Mouse (Mus musculus) kidney, embryonic 16.5 days (tissue): Measurements from ENCODE around the gene Ciao2a. TPM values are rescaled to one million over a fixed set of nuclear protein-coding genes. Genes with fewer than 3 reads are reported as not detected.

Source experiments
- ATAC-seq: fragments of 200-750 bp; cut with Nextera tagmentation; 2 replicates; pipeline ENCODE4 v1.8.0; 2017; ENCODE audit warnings: moderate TSS enrichment; ENCODE audit not compliant: low FRiP score, low TSS enrichment
- H3K27ac ChIP-seq: fragments of 300-500 bp; sonication (generic); 2 replicates; pipeline ENCODE4 v1.5.1; 2014; ENCODE audit warnings: low read length
- H3K27me3 ChIP-seq: fragments of 300-500 bp; sonication (generic); 2 replicates; pipeline ENCODE4 v1.6.1; 2014; ENCODE audit warnings: low read length, control low read depth, mixed read lengths; ENCODE audit not compliant: insufficient read depth
- H3K36me3 ChIP-seq: fragments of 300-500 bp; sonication (generic); 2 replicates; pipeline ENCODE4 v1.6.1; 2014; ENCODE audit warnings: low read length, control low read depth, mixed read lengths; ENCODE audit not compliant: insufficient read depth
- H3K4me1 ChIP-seq: fragments of 300-500 bp; sonication (generic); 2 replicates; pipeline ENCODE4 v1.6.1; 2014; ENCODE audit warnings: low read length, control low read depth, mixed read lengths; ENCODE audit not compliant: insufficient read depth
- H3K4me2 ChIP-seq: fragments of 300-500 bp; sonication (generic); replicated peaks from 2 replicates; pipeline ENCODE4 v1.6.1; 2014; ENCODE audit warnings: low read depth, low read length
- H3K4me3 ChIP-seq: fragments of 300-500 bp; sonication (generic); 2 replicates; pipeline ENCODE4 v1.5.1; 2014; ENCODE audit warnings: mild to moderate bottlenecking, low read length
- H3K9ac ChIP-seq: fragments of 300-500 bp; sonication (generic); replicated peaks from 2 replicates; pipeline ENCODE4 v1.6.1; 2014; ENCODE audit warnings: low read length
- H3K9me3 ChIP-seq: fragments of 300-500 bp; sonication (generic); 2 replicates; pipeline ENCODE4 v1.6.1; 2016; ENCODE audit warnings: low read length, control low read depth
- whole genome bisulfite sequencing: fragments of 180-500 bp; shearing (Covaris S2); extraction: QIAGEN DNeasy Blood & Tissue Kit; methylation state at CpG from one replicate; pipeline ENCODE4 v1.1.7; 2014; 5-methylcytosine and 5-hydroxymethylcytosine counted together
- polyA plus RNA-seq: library from polyadenylated mRNA; unstranded; fragments of >200 nt; fragmentation: Nextera tagmentation; extraction: Ambion mirVana; gene quantifications from 2 replicates; pipeline ENCODE4 v1.2.1, GENCODE M21; 2015

Gene Ciao2a
- polyA plus RNA-seq, 1 experiment from 2014 or later = 155 TPM

- Histone ChIP-seq H3K36me3 (no peaks in the 10 kb centered on the region), H3K4me1 (no peaks in the 10 kb centered on the region), H3K27me3 (no peaks in the 10 kb centered on the region), H3K4me3 (no peak overlapping the region), H3K4me2 (no peak overlapping the region), H3K9me3 (no peaks in the 10 kb centered on the region), H3K27ac (no peak overlapping the region), H3K9ac (no peak overlapping the region)
- 70% methylated on average over 12 of the region's 12 CpGs for WGBS
- ATAC-seq = no peak
Observed at GRCm38 (mm10) chr9:66171275-66171921, 45.0 kb downstream of the Ciao2a start.

DNA sequence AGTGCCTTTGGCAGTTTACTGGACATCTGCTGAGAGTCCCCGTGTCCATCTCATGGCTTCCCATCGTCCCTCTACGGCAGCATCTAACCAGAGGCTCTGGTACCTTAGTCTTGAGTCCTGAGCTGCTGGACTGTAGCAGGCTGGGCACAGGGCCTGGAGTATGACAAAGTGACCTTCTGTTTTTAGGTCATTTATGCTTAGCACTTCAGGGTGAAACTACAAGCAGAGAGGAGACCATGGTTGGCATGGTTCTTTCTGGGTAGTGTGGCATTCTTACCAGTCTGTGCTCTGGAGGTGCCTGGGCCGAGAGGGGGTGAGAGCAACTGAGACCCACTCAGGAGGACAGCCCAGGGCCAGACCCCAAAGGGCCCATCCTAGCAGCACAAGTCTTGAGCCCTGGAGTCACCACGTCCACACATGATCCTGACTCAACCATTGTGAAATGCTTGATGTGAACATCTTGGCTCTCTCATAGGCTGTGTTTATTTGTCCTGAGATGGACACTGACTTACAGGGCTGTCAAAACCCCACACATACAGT is 47.0 kb downstream of the Ciao2a start:
- Histone ChIP-seq H3K4me2 (no peak overlapping the region), H3K9me3 (no peaks in the 10 kb centered on the region), H3K4me3 (no peak overlapping the region), H3K27ac (no peak overlapping the region), H3K9ac (no peak overlapping the region), H3K36me3 (no peaks in the 10 kb centered on the region), H3K27me3 (no peaks in the 10 kb centered on the region), H3K4me1 (no peaks in the 10 kb centered on the region)
- WGBS = 96% methylated on average over 5 of the region's 5 CpGs
- ATAC-seq = no peak

DNA sequence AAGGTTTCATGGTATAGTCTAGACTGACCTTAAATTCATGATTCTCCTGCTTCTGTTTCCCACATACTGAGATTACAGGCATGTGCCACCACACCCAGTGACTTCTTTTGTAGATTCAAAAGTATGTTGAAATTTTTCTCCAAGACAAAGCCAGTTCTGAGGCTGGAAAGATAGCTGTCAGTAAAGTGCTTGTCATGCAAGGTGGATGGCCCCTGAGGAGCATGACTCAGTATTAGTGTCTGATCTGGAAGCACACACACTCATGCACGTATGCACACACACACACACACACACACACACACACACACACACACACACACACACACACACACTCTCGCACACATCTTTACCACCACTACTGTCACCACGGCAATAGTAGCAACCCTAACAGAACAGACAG is 48.6 kb downstream of the Ciao2a start:
- Histone ChIP-seq H3K4me3 (no peak overlapping the region), H3K9ac (no peak overlapping the region), H3K36me3 (no peaks in the 10 kb centered on the region), H3K9me3 (no peaks in the 10 kb centered on the region), H3K4me1 (no peaks in the 10 kb centered on the region), H3K27me3 (no peaks in the 10 kb centered on the region), H3K27ac (no peak overlapping the region), H3K4me2 (no peak overlapping the region)
- 89% methylated on average over 3 of the region's 3 CpGs for WGBS
- no peak for ATAC-seq

- no peak overlapping the region for H3K9ac ChIP-seq
- no peaks in the 10 kb centered on the region for H3K27me3 ChIP-seq
- H3K4me2 ChIP-seq = no peak overlapping the region
- H3K9me3 ChIP-seq = no peaks in the 10 kb centered on the region
- H3K4me3 ChIP-seq = no peak overlapping the region
- H3K4me1 ChIP-seq = peaks cover 6% of the 10 kb centered on the region; the same call in 1 of the 2 replicates
- WGBS = 24% methylated on average over 1 of the region's 1 CpGs
- H3K36me3 ChIP-seq = no peaks in the 10 kb centered on the region
- ATAC-seq = no peak
- H3K27ac ChIP-seq = no peak overlapping the region
Observed at GRCm38 (mm10) chr9:66177975-66178374, 51.6 kb downstream of the Ciao2a start.

- Histone ChIP-seq H3K4me3 (no peak overlapping the region), H3K27ac (no peak overlapping the region), H3K4me1 (peaks cover 6% of the 10 kb centered on the region; the same call in 1 of the 2 replicates), H3K9me3 (no peaks in the 10 kb centered on the region), H3K36me3 (no peaks in the 10 kb centered on the region), H3K27me3 (no peaks in the 10 kb centered on the region), H3K4me2 (no peak overlapping the region), H3K9ac (no peak overlapping the region)
- 83% methylated on average over 6 of the region's 6 CpGs for WGBS
- ATAC-seq = no peak
Observed at GRCm38 (mm10) chr9:66179795-66180194, 53.4 kb downstream of the Ciao2a start.

DNA sequence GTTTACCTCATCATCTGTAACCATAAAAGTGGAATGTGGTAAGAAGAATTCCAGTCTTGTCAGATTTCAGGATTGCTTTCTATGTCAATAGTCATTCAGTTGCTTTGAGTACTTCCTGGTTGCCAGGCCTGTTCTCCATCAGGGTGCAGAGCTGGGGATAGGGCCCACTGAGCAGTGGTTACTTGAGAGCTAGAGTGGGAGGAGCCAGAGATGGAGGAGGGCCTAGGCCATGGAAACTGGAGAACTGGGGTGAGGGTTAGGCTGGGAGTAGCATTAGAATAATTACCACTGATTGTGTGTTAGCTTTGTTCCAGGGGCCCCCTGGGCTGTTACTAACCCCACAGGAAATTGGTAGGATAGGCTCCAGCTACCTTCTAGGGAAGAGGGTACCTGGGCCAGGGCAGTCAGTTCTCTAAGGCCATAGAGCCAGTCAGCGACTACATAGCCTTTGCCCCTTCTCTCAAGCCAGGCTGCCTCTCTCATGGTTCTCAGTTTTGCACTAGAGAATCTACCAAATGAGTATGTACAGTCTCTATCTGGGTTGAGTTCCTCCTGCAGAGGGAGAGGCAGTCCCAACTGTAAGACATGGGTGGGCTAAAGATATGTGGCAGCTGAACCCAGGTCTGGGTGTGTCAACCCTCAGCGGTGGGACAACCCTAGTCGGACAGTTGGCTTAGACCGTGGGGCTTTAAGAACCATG is 54.9 kb downstream of the Ciao2a start:
- Histone ChIP-seq H3K27me3 (no peaks in the 10 kb centered on the region), H3K9me3 (no peaks in the 10 kb centered on the region), H3K27ac (no peak overlapping the region), H3K9ac (no peak overlapping the region), H3K36me3 (no peaks in the 10 kb centered on the region), H3K4me3 (no peak overlapping the region), H3K4me1 (peaks cover 6% of the 10 kb centered on the region; the same call in 1 of the 2 replicates), H3K4me2 (no peak overlapping the region)
- peak; percentile 93 for ATAC-seq
- 61% methylated on average over 4 of the region's 4 CpGs for WGBS

DNA sequence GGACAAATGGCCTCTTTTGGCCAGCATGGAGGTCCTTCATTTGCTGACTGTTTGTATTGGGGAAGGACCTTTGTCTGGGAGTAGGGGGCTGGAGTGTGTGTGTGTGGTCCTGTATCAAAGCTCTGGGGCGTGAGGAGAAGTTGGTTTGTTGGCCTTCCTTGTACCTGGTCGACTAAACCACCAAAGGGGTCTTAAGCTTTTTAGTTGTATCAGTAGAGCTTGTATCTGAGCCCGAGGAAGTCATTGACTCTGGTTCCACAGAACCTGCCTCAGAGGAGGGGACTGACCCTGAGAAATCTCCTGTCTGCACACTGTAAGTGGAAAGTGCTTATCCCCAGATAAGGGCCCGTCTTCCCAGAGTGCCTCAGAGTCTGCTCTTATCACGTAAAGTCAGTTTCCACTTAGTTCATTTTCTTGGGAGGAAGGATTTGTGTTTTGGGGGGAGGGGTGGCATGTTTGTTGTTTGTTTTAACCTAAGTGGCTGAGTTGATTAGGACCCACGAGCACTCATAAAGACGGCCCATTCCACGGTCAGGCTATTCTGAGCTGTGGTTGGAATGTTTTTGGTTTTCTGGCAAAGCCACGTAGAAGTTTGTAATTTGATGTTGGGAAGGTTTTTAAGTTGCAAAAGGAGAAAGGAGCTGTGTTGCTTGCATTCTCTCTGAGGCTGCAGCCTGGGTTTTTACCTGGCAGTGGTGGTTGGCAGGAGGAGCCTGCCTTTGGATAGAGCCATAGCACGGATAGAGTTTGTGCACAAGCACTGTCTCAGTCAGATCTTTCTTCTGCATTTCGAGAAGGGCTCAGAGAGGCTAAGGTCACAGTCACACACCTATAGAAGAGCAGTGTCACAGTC is 55.6 kb downstream of the Ciao2a start:
- no peak overlapping the region for H3K9ac ChIP-seq
- WGBS = 65% methylated on average over 11 of the region's 11 CpGs
- no peak overlapping the region for H3K4me3 ChIP-seq
- H3K4me1 ChIP-seq = peaks cover 6% of the 10 kb centered on the region; the same call in 1 of the 2 replicates
- H3K9me3 ChIP-seq = no peaks in the 10 kb centered on the region
- ATAC-seq = no peak
- H3K4me2 ChIP-seq = no peak overlapping the region
- H3K27ac ChIP-seq = no peak overlapping the region
- no peaks in the 10 kb centered on the region for H3K36me3 ChIP-seq
- no peaks in the 10 kb centered on the region for H3K27me3 ChIP-seq

DNA sequence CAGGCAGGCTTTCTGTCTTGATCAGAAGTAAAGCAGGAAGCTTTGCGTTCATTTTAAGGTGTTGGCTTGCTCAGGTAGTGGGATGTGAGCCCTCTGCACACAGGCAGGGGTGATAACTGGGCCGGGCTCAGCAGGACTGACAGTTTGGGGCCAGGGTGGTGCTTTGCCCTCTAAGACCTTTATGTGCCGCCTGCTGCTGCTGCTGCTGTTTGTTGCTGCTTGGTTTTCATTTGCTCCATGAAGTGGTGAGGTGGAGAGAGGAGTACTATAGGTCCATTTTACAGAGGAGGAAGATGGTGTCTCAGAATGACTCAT is 56.2 kb downstream of the Ciao2a start:
- no peak overlapping the region for H3K4me2 ChIP-seq
- no peak overlapping the region for H3K4me3 ChIP-seq
- no peaks in the 10 kb centered on the region for H3K9me3 ChIP-seq
- no peaks in the 10 kb centered on the region for H3K36me3 ChIP-seq
- 85% methylated on average over 3 of the region's 3 CpGs for WGBS
- H3K9ac ChIP-seq = no peak overlapping the region
- no peak overlapping the region for H3K27ac ChIP-seq
- peaks cover 6% of the 10 kb centered on the region; the same call in 1 of the 2 replicates for H3K4me1 ChIP-seq
- H3K27me3 ChIP-seq = no peaks in the 10 kb centered on the region
- no peak for ATAC-seq

- Histone ChIP-seq H3K9me3 (no peaks in the 10 kb centered on the region), H3K4me2 (no peak overlapping the region), H3K4me3 (no peak overlapping the region), H3K36me3 (no peaks in the 10 kb centered on the region), H3K27ac (no peak overlapping the region), H3K27me3 (no peaks in the 10 kb centered on the region), H3K9ac (no peak overlapping the region), H3K4me1 (peaks cover 6% of the 10 kb centered on the region; the same call in 1 of the 2 replicates)
- WGBS = 78% methylated on average over 3 of the region's 3 CpGs
- ATAC-seq = no peak
Observed at GRCm38 (mm10) chr9:66183023-66183422, 56.6 kb downstream of the Ciao2a start.
